Mouse (Mus musculus) adrenal gland, adult 10 weeks (tissue): ENCODE results near the gene Gigyf2. TPM values are rescaled to one million over a fixed set of nuclear protein-coding genes. Genes with fewer than 3 reads are reported as not detected.

ENCODE experiments used
- polyA plus RNA-seq: library from polyadenylated mRNA; stranded (reverse); fragments of 350-450 nt; fragmentation: Illumina TruSeq; extraction: RNeasy Lipid Tissue Mini Kit (QIAGEN cat#74804); gene quantifications from one replicate; pipeline ENCODE4 v1.2.3, GENCODE M21; 2014; ENCODE audit warnings: low read depth, low replicate concordance

Gene Gigyf2
- polyA plus RNA-seq, result 121 TPM

GRCm38 (mm10) chr1:87326742-87327163 lies at the start of gene Gigyf2:
Gene Gigyf2, plus strand, starts transcription at chr1:87326998.

DNA sequence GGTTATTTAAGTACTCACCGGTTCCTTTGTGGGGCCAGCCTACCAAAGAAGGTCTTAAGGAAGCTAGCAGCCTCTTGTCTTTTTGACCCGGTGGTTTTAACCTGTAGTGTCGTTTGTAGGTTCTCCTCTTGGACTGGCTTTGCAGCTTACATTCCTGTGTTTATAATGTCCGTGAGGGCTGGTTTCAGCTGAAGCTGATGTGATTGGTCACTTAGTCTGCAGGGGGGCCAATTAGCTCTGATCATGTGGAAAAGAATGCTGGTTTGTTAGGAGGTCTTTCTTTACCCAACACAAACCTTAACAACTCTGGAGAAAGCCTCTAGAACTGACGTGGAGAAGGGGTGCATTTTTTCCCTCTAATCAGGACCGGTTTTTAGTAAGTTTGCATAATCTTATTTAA lies 67.8 kb downstream of the Gigyf2 start, which contains the start of gene Kcnj13:
Kcnj13 (minus strand) TSS at position 136 of the 400 bp plus-strand sequence.

GRCm38 (mm10) chr1:87469971-87470370 lies 143.2 kb downstream of the Gigyf2 start, which contains the start of gene Snorc:
Gene Snorc, plus strand, starts transcription at chr1:87470271.

Other genes starting within 250 kb of the Gigyf2 start
- not detected for gene Alppl2, start 237.1 kb upstream of the Gigyf2 start, polyA plus RNA-seq
- not detected for gene Alpi, start 225.4 kb upstream of the Gigyf2 start, polyA plus RNA-seq
- gene Akp3, start 202.0 kb upstream of the Gigyf2 start, polyA plus RNA-seq, result not detected
- not detected for gene Ecel1, start 170.5 kb upstream of the Gigyf2 start, polyA plus RNA-seq
- gene Prss56, start 143.7 kb upstream of the Gigyf2 start, polyA plus RNA-seq, result not detected
- gene Chrnd, start 136.4 kb upstream of the Gigyf2 start, polyA plus RNA-seq, result not detected
- not detected for gene Chrng, start 122.3 kb upstream of the Gigyf2 start, polyA plus RNA-seq
- 32.0 TPM for gene Eif4e2, start 113.1 kb upstream of the Gigyf2 start, polyA plus RNA-seq
- gene Efhd1, start 62.6 kb upstream of the Gigyf2 start, polyA plus RNA-seq, result 552 TPM
- not detected for gene Kcnj13, start 67.7 kb downstream of the Gigyf2 start, polyA plus RNA-seq
- gene Snorc, start 143.3 kb downstream of the Gigyf2 start, polyA plus RNA-seq, result not detected
- gene Neu2, start 182.9 kb downstream of the Gigyf2 start, polyA plus RNA-seq, result not detected
- gene Ngef, start 246.9 kb downstream of the Gigyf2 start, polyA plus RNA-seq, result not detected